Mouse (Mus musculus) CD4-positive, CD25-positive, alpha-beta regulatory T cell, adult 4 months (primary cell): ENCODE measurements around the gene Aes. TPM values are rescaled to one million over a fixed set of nuclear protein-coding genes. Genes with fewer than 3 reads are reported as not detected.

Experiments used
- ATAC-seq: one replicate; pipeline ENCODE4 v1.8.0; 2017
- polyA plus RNA-seq, 2 experiments: library from polyadenylated mRNA; unstranded; fragments of 100-300 nt; shearing (Covaris generic); gene quantifications; one replicate each; pipeline ENCODE4 v1.2.1; 2017

Gene Aes
- polyA plus RNA-seq = 100 to 1,000 TPM; 103 to 139 TPM

- peak; percentile 42 for ATAC-seq
Observed at GRCm38 (mm10) chr10:81559163-81559626, at the start of gene Aes. Gene Aes (plus strand): TSS chr10:81559488.

DNA sequence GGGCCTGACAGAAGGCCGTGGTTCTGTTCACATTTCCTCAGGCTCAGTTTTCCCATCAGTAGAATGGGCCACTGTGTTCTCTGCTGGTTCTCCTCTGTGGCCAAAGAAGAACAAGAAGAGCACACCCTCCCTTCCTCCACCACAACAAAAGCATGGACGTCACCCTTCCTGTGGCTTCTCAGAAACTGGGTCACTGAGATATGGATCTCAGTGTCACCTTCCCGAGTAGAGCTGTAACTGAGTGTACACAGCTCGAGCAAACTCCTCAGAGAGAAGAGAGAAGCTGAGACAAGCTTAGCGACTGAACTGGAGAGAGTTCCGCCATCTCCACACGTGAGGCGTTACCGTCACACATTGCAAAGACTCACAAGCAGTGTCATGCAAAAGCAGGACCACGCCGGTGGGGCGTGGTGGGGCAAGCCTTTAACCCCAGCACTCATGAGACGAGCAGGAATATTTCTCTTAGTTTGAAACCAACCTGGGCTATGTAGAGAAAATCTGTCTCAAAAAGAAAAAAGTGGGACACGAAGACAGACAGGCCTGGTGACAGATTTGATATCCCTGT is 49.0 kb upstream of the Aes start:
- peak; percentile 81 for ATAC-seq

DNA sequence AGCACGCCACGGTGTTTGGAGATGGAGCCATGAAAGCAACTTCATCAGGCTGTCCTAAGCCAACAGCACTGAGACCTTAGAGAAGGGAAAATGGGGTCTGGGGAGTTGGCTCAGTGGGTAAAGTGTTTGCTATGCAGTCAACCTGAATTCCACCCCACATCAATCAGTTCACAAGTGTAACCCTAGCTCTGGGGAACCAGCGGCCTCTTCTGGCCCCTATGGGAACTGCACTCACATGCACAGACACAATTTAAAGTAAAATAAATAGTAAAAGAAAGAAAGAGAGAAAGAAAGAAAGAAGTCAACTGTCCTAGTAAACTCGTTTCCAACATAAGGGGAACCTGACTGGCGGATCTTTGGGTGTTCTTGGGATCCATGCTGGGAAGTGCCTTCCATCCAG is 45.5 kb upstream of the Aes start:
- no peak for ATAC-seq

- no peak for ATAC-seq
Observed at GRCm38 (mm10) chr10:81517227-81517626, 42.1 kb upstream of the Aes start.

DNA sequence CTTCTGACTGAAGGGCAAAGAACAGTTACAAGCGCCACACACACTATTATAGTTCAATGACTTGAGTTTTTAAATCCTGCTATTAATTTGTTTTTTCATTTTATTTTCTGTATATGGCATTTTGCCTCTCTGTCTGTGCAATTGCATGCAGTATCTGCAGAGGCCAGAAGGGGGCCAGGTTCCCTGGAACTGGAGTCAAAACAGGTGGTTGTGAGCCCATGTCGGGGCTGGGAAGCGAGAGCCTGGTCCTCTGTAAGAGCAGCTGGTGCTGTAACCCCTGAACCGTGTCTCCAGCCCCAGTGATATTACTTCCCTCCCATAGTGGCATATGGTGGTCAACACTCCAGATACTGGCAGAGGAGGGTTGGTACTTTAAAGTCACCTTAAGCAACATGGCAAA is 40.7 kb upstream of the Aes start:
- ATAC-seq = peak; percentile 93

GRCm38 (mm10) chr10:81519227-81519977 is 39.9 kb upstream of the Aes start:
- ATAC-seq = no peak

- ATAC-seq = no peak
Observed at GRCm38 (mm10) chr10:81519978-81520365, 39.3 kb upstream of the Aes start.

DNA sequence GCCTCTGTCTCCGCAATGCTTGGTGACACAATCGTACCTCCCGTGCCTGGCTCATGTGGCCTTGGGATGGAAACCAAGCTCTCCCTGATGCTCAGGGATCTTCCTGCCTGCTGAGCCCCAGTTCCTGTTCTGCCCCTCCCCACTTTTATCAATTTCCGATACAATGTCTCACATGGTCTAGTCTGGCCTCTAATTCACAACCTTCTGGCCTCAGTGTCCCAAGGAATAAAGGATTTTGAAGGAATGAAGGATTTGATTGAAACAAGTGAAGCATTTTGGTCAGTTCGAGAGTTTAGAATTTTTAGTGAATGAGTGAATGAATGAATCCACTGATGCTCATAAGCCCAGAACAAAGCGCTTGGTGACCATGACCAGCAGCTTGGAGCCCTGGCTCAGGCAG is 36.1 kb upstream of the Aes start:
- ATAC-seq = no peak

- peak; percentile 23 for ATAC-seq
Observed at GRCm38 (mm10) chr10:81523570-81523969, 35.7 kb upstream of the Aes start.

DNA sequence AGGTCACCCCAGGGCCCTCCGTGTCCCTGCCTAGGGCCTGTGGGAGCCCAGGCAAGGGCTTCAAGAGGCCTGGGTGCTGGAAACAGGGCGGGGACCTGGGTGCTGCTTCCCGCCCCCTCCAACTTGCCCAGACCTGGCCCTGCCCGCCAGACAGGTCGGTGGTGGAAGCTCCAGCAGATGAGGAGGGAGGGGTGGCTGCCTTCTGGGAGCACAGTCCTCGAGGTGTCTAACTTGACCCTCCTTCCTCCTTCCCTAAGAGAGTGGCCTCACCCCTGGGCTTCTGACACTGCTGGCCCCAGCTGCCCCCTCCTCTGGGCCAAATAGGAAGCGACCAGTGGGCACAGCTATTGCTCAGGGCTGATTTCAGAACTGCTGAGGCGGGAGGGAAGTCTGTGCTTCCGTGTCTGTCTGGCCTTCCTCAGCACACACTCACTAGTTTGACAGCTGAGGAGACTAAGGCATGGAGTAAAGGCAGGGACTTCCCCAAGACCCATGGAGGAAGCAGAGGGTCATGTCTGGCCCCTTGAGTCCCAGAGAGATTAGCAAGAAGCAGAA is 35.2 kb upstream of the Aes start, which contains the start of gene Gna15:
Gna15 (minus strand) TSS at position 175 of the 555 bp plus-strand sequence.
- ATAC-seq = peak; percentile 52

DNA sequence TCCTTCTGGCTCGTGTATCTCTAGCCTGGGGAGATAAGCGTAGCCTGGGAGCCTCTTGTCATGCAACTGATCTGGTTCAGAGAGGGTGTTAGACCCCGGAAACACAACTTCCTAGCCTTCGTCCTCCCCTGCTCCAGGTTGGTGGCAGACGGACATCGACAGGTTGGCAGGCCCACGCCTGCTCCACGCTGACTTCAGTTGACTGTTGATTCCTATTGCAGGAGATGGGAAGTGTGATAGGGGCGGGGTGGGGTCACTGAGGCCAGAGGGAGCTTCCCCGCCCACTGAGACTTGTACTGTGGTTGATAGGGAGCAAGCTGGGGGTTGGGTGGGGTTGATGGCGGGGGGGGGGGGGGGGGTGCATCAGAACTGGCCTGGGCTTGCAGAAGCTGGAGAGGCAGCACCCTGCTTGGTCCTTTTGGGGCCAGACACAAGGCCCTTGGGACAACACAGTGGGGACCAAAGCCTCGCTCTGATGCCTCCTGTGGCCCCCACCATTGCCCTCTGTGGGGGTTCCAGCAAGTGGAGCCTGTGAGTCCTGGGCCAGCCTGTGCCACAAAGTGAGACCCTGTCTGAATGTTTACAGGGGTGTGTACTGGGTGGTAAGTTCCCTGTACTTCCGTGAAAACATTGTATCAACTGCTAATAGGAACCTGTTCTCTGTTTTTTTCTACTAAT is 34.1 kb upstream of the Aes start:
- no peak for ATAC-seq

- peak; percentile 71 for ATAC-seq
Observed at GRCm38 (mm10) chr10:81526779-81527178, 32.5 kb upstream of the Aes start.

DNA sequence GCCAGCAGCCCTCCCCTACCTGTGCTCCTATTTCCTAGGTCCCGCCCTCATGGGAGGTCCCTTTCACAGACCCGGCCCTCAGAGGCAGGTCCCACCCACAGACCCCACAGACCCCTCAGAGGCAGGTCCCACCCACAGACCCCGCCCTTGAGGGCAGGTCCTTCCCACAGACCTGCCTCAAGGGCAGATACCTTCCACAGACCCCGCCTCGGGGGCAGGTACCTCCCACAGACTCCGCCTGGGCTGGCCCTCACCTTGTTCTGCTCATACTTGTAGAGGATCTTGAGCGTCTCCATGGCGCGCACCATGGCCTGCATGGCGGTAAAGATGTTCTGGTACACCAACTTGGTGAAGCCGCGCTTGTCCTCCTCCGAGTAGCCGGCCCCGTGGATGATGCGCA is 24.5 kb upstream of the Aes start:
- no peak for ATAC-seq

GRCm38 (mm10) chr10:81536734-81537133 is 22.6 kb upstream of the Aes start:
- ATAC-seq = peak; percentile 39

- ATAC-seq = peak; percentile 51
Observed at GRCm38 (mm10) chr10:81537429-81537828, 21.9 kb upstream of the Aes start.

DNA sequence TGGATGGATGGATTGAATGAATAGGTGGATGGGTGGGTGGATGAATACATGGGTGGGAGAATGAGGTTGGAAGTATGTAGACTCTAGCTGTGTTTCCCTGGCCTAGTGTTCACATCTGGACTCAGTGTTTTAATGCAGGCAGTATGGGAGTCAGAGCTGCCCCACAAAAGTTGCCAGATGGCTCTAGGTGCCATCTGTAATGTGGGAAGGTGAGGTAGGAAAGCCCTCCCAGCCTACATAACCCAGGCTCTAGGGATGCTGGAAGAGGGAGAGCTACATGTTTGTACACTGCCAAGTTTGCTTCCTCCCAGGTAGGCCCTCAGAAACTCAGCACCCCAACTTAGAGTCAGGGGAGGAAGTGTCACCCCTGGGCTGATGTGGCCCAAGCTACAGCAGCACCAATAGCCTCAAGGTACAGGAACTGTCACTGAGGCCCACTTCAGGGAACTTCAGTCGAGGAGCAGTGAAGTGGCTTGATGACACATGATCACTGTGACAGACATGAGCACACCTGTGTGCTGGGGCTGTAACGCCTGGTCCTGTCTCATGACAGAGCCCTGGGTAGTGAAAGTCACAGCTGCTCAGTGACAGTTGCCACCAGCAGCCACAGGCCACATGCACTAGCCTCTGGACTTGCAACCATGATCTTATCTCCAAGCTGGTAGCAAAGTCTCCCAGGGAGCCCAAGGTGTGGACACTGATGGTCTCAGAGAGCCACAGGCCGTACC is 20.8 kb upstream of the Aes start:
- no peak for ATAC-seq

DNA sequence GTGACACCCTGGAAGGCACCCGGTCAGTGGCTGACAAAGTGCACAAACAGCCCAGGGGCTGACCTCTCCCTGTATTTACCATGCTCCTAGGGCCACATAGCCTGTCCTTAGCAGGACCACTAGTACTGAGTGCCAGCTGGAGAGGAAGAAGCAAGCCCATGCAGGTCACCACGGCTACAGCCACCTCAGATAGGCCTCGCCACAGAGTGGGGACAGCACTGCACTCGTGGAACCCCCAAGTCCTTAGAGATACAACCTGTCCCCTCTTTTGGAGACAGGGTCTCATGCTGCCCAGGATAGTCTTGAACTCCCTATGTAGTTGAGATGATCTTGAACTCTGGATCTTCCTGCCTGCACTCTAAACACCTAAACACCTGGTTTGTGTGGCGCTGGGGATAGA is 17.9 kb upstream of the Aes start:
- ATAC-seq = no peak

- no peak for ATAC-seq
Observed at GRCm38 (mm10) chr10:81541803-81542202, 17.5 kb upstream of the Aes start.

GRCm38 (mm10) chr10:81542727-81543460 is 16.4 kb upstream of the Aes start:
- no peak for ATAC-seq

DNA sequence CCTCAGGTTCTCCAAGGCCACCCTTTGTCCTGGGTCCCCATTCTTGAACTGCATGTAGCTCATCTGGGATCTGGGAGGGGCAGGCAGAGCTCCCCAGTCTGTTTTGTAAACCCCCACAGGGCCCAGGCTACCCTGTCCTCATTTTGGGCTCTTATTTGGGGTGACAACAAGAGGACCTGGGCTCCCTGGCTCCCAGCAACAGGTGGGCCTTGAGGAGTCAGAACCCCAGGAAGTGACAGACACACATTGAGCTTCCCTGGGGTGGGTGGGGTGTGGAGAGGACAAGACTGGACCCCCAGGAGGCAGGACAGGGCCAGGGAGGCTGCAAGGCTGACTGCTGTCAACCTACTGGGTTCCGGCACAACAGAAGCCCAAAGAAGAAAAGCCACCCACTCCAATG is 15.7 kb upstream of the Aes start:
- ATAC-seq = no peak

GRCm38 (mm10) chr10:81544296-81545160 is 14.8 kb upstream of the Aes start:
- peak; percentile 19 for ATAC-seq
